Mouse (Mus musculus): ENCODE results near the gene Hnrnph3.

Gene Hnrnph3

GRCm38 (mm10) chr10:63028396-63028795 lies 4.4 kb upstream of the Hnrnph3 start:
- no peak for DNase-seq (ENCODE audit: low spot score)

DNA sequence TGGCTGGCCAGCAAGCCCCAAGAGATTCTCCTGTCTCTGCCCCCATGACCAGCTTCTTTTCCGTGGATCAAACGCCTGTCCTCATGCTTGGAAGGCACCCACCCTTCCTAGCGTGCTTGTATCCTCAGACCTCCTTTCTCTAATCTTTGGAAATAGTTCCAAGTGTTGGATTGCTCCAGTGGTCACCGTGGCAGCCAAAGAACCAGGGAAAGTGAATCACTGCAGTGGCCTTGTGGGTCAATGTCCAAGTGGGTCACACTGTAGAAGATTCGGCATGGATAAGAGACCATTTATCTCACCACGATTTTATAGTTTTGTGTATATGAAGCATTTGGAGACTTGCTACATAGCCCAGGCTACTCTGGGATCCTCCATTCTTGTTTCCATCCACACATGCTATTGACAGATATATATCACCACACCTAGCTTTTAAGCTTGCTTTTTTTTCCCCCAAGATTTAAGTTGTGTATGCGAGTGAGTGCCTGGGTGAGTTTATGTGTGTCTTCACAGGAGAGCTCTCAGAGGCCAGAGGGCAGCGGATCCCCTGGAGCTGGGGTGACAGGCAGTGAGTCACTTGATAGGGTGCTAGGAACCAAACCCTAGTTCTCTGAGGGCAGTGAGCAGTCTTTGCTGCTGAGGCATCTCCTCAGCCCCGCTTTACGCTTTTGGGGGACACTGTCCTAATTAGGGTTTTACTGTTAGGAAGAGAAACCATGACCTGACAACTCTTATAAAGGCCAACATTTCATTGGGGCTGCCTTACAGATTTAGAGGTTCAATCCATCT lies 3.6 kb upstream of the Hnrnph3 start:
- no peak for DNase-seq (ENCODE audit: low spot score)

DNA sequence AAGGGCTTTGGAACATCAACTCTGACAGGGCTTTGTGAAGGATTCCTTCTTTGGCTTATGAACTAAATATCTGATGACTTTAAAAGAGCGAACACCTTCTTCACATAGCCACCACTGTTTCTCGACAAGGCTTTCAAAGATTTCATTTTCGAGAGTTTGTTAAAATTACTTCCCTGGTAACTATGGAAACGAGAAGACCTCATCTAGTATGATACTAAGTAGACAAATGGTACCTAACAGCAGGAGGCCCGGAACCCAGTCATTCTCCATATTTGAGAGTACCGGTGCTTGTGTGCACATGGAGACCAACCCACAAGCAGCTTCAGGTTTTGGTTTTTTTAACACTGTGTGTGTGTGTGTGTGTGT lies 2.8 kb upstream of the Hnrnph3 start:
- DNase-seq (ENCODE audit: low spot score): no peak

GRCm38 (mm10) chr10:63026156-63026794 lies 2.3 kb upstream of the Hnrnph3 start:
- DNase-seq (ENCODE audit: low spot score): no peak

GRCm38 (mm10) chr10:63025491-63026011 lies 1.5 kb upstream of the Hnrnph3 start:
- DNase-seq (ENCODE audit: low spot score): no peak

- no peak for DNase-seq (ENCODE audit: low spot score)
Observed at GRCm38 (mm10) chr10:63025016-63025415, 999 bp upstream of the Hnrnph3 start.

GRCm38 (mm10) chr10:63024580-63024910 lies 528 bp upstream of the Hnrnph3 start:
- DNase-seq (ENCODE audit: low spot score): peak; percentile 67

DNA sequence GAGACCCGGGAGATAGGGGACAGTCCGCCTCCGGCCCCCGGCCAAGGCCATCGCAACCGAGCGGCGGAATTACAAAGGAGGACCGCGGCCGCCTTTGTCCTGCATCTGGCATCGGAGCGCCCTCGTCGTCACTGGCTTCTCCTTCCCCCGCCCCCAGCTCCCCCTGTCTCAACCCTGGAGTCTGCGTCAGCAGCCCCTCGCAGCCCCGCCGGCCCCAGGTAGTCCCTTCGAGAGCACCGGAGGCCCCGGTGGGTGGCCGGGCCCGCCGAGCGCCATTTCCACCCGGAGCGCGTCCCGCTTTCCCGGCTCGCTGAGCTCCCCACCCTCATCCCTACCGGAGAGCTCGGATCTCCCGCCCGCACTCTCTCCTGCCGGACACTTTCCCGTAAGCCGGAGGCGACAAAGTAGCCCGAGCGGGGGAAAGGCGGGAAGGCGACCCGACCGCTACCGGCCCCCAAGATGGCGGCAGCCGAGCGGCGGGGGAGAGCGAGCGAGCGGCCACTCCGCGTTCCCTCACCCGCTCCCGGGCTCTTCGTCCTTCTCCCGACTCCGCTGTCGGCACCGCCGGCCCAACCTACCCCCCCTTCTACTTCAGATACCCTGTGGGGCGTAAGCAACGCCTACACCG lies 782 bp downstream of the Hnrnph3 start:
- peak; percentile 83 for DNase-seq (ENCODE audit: low spot score)

DNA sequence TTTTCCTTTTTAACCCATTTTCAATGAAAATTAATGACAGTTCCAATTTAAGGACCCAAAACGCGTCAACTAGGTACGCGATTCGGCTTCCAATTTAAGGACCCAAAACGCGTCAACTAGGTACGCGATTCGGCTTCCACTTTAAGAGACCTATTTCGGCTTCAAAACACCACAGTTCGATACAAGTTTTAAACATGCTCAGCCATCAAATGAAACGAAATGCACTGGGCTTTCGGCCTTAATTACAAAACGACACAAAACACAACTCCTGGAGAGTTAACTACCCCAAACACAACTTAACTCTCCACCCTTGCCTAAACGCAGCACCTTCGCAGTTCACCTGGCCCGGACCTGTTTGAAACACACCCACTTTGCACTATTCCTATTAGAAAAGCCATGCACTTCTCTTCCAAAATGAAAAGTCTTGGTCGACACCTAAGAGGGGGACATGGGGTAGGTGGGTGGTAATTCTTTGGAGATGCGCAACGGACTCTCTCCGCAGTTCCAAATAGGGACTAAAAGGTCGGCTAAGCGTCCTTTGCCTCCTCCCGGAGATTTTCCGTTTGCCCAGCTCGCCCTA lies 1.4 kb downstream of the Hnrnph3 start:
- no peak for DNase-seq (ENCODE audit: low spot score)

DNA sequence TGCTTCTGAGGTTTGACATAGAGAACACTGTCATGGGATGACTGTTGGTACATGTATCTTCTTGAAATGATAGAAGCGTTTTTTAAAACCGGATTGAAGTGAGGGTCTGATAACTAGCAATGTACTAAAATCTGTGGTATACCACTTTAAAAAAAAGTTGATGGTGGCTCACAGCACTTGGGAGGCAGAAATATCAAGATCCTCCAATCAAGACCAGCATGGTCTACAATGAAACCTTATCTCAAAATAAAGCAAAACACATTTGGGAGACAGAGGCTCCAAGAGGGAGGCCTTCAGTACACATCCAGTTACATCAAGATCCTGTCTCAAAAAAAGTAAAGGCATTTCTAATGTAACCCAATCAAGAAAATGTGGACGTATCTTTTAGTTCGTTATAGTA lies 2.3 kb downstream of the Hnrnph3 start:
- DNase-seq (ENCODE audit: low spot score): no peak

DNA sequence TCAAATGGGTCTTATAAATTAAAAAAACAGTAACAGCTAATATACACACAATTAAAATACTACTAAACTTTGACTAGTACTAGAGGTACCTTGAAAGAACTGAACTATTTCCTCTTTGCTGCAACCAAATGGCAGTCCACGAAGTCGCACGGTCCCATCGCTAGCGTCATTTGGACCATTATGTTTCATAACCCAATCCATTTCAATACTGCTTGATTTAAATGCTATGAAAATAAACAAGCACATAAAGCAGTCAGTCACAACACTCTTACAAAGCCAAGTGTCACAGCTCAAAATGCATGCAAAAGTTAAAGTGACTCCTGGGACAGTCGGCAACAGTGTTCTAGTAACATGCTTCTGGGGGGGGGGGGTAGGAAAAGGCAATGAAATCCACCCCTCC lies 4.7 kb downstream of the Hnrnph3 start:
- DNase-seq (ENCODE audit: low spot score): no peak

DNA sequence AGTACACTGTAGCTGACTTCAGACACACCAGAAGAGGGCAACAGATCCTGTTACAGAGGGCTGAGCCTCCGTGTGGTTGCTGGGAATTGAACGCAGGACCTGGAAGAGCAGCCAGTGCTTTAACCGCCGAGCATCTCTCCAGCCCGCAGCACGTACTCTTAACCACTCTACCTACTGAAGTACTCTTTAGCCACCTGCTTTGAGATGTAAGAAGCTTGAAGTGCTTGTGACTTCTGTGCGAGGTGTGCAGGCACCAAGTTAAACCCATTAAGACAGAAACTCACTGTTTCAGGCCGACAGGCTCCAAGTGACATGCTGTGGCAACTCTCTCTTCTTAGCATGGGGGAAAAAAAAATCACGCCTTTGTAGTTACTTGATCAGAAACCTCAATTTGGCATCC lies 9.8 kb downstream of the Hnrnph3 start:
- no peak for DNase-seq (ENCODE audit: low spot score)

DNA sequence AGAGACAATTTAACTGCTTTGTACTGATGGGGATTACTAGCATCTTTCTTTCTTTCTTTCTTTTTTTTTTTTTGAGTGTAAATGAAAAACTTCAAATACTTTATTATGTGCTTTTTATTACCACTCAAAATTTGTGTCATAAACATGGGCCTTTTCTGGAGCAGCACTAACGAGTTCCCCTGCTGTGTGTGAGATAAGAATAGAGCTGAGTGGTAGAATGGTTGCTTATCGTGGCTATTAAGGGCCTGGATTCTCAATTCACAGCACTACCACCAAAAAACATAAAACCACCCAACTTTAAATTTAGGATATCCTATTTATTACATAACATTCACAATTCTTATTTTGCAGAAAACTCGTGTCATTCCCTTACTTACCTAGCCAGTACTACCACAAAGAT lies 10.5 kb downstream of the Hnrnph3 start:
- no peak for DNase-seq (ENCODE audit: low spot score)

GRCm38 (mm10) chr10:63011556-63011955 lies 12.5 kb downstream of the Hnrnph3 start:
- no peak for DNase-seq (ENCODE audit: low spot score)

DNA sequence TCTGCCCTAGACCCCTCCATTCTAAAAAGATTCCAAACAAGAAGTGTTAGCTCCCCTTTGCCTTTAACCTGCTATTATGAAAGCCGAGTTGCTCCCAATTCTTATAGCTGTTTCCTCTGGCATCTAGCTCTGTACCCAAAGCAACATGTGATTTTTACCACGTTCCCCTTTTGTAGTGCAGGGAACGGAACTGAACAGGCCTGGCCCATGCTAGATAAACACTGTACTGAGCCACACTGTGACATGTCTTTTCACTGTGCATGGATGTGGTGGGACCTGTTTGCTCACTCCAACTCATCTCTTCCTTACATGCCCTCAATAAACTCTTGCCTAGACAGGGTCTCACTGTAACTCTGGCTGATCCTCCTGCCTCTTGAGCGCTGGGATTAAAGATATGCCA lies 13.7 kb downstream of the Hnrnph3 start:
- DNase-seq (ENCODE audit: low spot score): no peak

DNA sequence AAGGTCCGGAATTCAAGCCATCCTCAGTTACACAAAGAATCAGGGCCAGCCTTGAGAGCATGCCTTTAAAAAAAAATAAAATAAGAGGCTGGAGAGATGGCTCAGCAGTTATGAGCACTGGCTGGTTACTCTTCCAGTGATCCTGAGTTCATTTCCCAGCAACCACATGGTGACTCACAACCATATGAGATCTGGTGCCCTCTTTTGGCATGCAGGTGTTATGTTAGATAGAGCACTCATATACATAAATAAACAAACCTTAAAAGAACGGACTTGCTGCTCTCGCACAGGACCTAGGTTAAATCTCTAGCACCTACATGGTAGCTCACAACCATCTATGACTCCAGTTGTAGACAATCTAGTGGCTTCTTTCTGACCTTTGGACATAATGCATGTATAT lies 15.8 kb downstream of the Hnrnph3 start:
- DNase-seq (ENCODE audit: low spot score): no peak

DNA sequence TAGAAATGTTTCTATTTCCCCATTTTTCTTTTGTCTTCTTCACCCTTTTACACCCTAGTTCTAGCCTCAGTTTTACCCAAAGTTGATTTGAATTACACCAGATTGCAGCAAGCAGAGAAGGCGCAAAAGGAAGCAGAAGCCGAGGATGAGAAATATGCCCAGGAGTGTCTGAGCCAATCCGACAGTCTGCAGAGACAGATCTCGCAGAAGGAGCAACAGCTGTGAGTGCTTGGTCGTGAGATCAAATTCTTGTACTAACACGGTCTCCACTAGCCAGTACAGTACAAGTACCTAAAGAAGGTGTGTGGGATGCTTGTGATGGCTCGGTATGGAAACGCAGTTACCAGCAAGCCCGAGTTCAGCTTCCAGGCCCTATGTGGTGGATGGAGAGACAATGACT lies 19.5 kb downstream of the Hnrnph3 start:
- no peak for DNase-seq (ENCODE audit: low spot score)

- no peak for DNase-seq (ENCODE audit: low spot score)
Observed at GRCm38 (mm10) chr10:63003252-63003651, 20.8 kb downstream of the Hnrnph3 start.

GRCm38 (mm10) chr10:63000584-63000983 lies 23.4 kb downstream of the Hnrnph3 start:
- no peak for DNase-seq (ENCODE audit: low spot score)

GRCm38 (mm10) chr10:62993991-62994390 lies 30.0 kb downstream of the Hnrnph3 start:
- DNase-seq (ENCODE audit: low spot score): no peak

- DNase-seq (ENCODE audit: low spot score): peak; percentile 46
Observed at GRCm38 (mm10) chr10:62990636-62991035, 33.4 kb downstream of the Hnrnph3 start.

DNA sequence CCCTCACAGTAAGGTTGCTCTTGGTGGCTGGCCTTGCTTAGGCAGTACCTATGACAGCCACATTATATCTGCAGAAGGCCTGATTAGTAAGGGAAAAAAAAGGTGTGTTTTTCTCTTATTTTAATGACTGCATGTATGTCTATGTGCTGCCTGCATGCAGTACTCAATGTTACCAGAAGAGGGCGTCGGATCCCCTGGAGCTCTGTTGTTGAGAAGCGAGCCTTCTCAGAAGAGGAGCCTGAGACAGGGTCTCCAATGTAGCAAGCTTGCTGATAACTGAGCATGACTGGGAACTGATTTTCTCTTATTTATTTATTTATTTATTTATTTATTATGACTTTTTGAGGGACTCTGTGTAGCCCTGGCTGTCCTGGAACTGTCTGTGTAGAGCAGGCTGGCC lies 36.7 kb downstream of the Hnrnph3 start:
- peak; percentile 73 for DNase-seq (ENCODE audit: low spot score)

DNA sequence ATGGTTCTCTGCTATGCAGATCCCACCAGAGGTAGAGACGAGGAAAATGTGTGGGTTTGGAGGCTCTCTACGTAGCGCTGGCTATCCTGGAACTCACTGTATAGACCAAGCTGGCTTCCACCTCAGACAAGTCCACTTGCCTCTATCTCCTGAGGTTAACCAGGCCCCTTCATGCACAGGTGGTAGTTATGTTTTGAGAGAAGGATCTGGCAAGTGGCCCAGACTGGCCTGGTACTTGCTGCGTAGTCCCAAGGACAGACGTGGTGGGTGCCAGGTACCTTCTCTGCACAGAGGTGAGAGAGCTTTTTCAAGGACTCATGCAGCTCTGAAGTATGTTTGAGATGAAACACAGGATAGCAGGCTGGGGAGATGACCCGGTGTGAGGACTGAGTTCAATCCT lies 39.5 kb downstream of the Hnrnph3 start:
- DNase-seq (ENCODE audit: low spot score): no peak

Measured in testis, postnatal 14 days (tissue).